Mouse (Mus musculus): ENCODE measurements around the gene Igfbp7.
A peak's percentile ranks its signal among the peaks of the same experiment; 100 is the strongest.

Gene Igfbp7

GRCm38 (mm10) chr5:77405455-77406057 lies 2.3 kb downstream of the Igfbp7 start:
- DNase-seq (ENCODE audit: low spot score in 2 of 2) = no peak

DNA sequence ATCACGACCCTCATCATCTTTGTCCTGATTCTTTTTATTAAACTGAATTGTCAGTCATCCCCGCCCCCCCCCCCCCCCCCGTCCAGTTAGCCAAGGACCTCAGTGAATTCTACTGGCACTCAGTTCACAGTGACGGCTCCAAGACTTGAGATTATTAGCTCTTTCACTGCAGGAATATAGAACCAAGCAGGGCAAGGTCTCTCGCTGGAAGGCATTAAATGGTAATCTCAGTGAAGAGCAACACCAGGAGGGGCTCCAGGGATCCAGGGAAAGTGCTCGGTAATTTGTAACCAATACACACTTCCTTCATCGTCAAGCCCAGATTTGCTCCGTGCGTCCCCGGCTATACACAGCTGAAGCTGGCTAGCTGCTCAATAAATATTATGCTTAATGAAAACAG lies 2.9 kb downstream of the Igfbp7 start:
- DNase-seq (ENCODE audit: low spot score in 2 of 2) = no peak

GRCm38 (mm10) chr5:77402901-77403300 lies 4.9 kb downstream of the Igfbp7 start:
- DNase-seq (ENCODE audit: low spot score in 2 of 2) = no peak

- DNase-seq (ENCODE audit: low spot score in 2 of 2) = no peak
Observed at GRCm38 (mm10) chr5:77402137-77402536, 5.7 kb downstream of the Igfbp7 start.

DNA sequence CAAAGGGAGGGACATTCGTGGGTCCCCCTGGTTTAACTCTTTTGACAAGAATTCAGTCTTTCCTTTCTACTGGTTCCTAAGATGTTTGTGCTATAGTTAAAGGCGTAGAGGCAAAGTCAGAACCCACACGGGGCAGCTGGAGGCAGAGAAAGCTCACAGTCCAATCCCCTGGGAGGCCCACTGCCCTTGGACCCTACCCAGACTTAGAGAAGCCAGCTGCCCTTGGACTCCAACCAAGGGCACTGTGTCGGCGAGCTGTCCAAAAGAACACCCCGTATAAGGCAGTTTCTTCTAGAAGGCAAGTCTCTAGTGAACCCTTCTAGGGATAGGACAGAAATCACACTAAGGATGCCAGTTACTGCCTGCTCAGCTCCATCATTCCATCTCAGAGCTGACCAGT lies 7.0 kb downstream of the Igfbp7 start:
- DNase-seq (ENCODE audit: low spot score in 2 of 2) = peak in 1 of 2 experiments; percentile 66

DNA sequence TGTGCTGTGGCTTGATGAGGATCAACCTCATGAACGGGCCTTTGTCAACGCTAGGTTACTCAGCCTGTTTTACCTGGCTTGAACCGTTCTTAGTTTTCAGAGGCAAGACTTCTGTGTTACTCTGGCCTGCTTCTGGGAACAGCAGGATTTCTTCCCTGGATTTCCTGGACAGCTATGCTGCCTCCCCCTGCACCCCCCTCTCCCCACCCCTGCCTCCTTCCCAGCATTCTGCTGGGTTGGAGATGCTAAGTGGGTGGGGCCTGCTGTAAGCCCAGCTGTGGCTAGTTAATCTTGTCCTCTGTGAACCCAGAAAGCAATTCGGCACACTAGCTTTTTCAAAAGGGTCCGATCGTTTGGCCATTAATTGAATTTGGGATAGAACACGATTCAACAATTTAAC lies 7.7 kb downstream of the Igfbp7 start:
- DNase-seq (ENCODE audit: low spot score in 2 of 2) = peak in 1 of 2 experiments; percentile 42

DNA sequence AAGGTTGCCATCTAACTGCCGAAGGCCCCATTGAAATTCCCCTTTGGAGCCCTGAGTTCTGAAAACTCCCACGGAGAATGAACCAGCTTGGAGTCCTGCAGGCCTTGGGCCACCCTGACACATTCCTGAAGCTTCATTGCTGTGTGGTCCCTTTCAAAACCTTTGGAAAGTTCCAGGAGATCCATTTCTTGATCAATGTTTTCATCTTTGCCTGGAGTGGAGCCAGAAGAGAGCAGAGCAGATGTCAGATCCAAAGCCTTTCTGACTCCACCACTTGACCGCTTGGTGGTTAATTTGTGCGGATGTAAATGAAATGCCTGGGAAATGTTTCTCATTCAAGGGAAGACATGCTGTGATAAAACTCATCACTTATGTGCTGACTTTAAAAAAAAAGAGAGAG lies 8.8 kb downstream of the Igfbp7 start:
- DNase-seq (ENCODE audit: low spot score in 2 of 2) = no peak

- DNase-seq (ENCODE audit: low spot score in 2 of 2) = no peak
Observed at GRCm38 (mm10) chr5:77398285-77399057, 9.4 kb downstream of the Igfbp7 start.

GRCm38 (mm10) chr5:77393990-77394618 lies 13.7 kb downstream of the Igfbp7 start:
- DNase-seq (ENCODE audit: low spot score in 2 of 2) = no peak

- no peak for DNase-seq (ENCODE audit: low spot score in 2 of 2)
Observed at GRCm38 (mm10) chr5:77393094-77393619, 14.7 kb downstream of the Igfbp7 start.

DNA sequence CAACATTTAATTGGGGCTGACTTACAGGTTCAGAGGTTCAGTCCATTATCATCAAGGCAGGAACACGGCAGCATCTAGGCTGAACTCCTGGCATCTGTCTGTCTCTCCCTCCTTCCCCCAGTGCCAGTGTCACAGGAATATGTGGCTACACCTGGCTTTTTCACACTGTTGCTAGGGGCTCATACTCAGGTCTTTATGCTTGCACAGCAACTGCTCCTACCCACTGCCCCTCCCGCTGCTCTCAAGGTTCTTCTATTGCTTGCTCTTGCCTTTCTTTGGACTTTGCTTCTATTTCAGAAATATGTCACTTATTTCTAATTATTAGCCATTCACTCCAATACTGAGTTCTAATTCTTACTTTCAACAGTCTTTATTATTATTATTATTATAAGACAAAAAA lies 17.6 kb downstream of the Igfbp7 start:
- no peak for DNase-seq (ENCODE audit: low spot score in 2 of 2)

GRCm38 (mm10) chr5:77388359-77388758 lies 19.5 kb downstream of the Igfbp7 start:
- no peak for DNase-seq (ENCODE audit: low spot score in 2 of 2)

- DNase-seq (ENCODE audit: low spot score in 2 of 2) = no peak
Observed at GRCm38 (mm10) chr5:77387414-77387704, 20.5 kb downstream of the Igfbp7 start.

GRCm38 (mm10) chr5:77386596-77387413 lies 21.0 kb downstream of the Igfbp7 start:
- no peak for DNase-seq (ENCODE audit: low spot score in 2 of 2)

- DNase-seq (ENCODE audit: low spot score in 2 of 2) = no peak
Observed at GRCm38 (mm10) chr5:77385900-77386595, 21.8 kb downstream of the Igfbp7 start.

DNA sequence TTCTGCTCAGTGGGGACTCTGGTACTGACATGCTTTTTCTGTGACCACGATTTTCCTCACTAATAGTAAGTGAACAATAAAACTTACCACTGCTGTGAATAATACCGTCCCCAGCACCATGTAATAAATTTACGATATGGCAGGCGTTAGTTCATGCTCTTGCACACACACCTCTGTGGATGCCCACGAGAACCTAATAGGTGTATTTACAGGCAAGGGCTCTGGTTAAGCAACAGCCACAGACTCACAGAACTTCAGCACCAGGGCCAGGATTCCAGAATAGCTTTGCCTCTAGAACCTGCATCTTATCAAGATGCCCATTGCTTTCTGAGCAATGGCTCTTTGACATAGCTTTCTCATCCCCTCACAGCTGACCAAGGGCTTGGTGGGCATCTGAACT lies 22.6 kb downstream of the Igfbp7 start:
- no peak for DNase-seq (ENCODE audit: low spot score in 2 of 2)

GRCm38 (mm10) chr5:77384724-77385123 lies 23.1 kb downstream of the Igfbp7 start:
- no peak for DNase-seq (ENCODE audit: low spot score in 2 of 2)

GRCm38 (mm10) chr5:77383799-77384554 lies 23.9 kb downstream of the Igfbp7 start:
- no peak for DNase-seq (ENCODE audit: low spot score in 2 of 2)

- DNase-seq (ENCODE audit: low spot score in 2 of 2) = no peak
Observed at GRCm38 (mm10) chr5:77381686-77382085, 26.2 kb downstream of the Igfbp7 start.

DNA sequence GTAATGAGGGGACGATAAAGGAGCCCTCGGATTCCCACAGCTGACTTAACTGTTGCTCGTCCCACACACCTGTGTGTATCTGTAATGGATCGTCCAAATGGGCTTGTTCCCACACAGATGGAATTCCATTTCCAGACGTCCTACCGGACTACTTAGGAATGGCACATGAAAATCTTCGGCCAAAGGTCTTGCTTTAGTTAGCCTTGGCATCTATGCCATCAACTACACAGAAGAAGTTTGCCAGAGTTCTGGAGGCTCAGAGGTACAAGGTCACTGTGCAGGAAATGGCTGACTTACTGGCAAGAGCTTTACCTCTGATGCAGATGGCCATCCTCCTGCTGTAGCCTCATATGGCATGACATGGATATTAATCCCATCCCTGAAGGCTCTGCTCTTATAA lies 26.6 kb downstream of the Igfbp7 start:
- no peak for DNase-seq (ENCODE audit: low spot score in 2 of 2)
